Mouse (Mus musculus): ENCODE results near the gene Ssx2ip.

GRCm38 (mm10) chr3:146376337-146377130, 27.9 kb upstream of the Ssx2ip start:
- TF ChIP-seq CTCF (IDR thresholded peaks at IDR 0.05; ENCODE audit: insufficient read depth, low read depth, low read length) (no peak), POLR2A (IDR thresholded peaks at IDR 0.05; ENCODE audit: insufficient read depth, low read depth, low read length) (no peak)
